Mouse (Mus musculus): ENCODE measurements at regions not wholly inside any gene's neighbourhood (a gene's known extent, or its start where the extent isn't known, plus 50 kb on each side); places are given as distances from the start of the nearest gene placed in this dataset.

- no peaks in the 10 kb centered on the region for H3K27me3 ChIP-seq
- H3K4me3 ChIP-seq: no peak overlapping the region
- H3K4me2 ChIP-seq (replicated peaks): no peak overlapping the region
- no peak for ATAC-seq (replicated peaks)
- no peaks in the 10 kb centered on the region for H3K9me3 ChIP-seq
- H3K27ac ChIP-seq (replicated peaks): no peak overlapping the region
- 93% methylated on average over 5 of the region's 5 CpGs for WGBS
- no peak overlapping the region for H3K9ac ChIP-seq (replicated peaks)
- H3K36me3 ChIP-seq: no peaks in the 10 kb centered on the region
- no peaks in the 10 kb centered on the region for H3K4me1 ChIP-seq
Observed at GRCm38 (mm10) chr3:144021969-144022368, 183.1 kb downstream of the Lmo4 start.

GRCm38 (mm10) chr3:144020189-144020940 is 184.7 kb downstream of the Lmo4 start:
- ATAC-seq (replicated peaks): no peak
- Histone ChIP-seq H3K4me2 (replicated peaks) (no peak overlapping the region), H3K4me1 (no peaks in the 10 kb centered on the region), H3K27ac (replicated peaks) (no peak overlapping the region), H3K9ac (replicated peaks) (no peak overlapping the region), H3K9me3 (no peaks in the 10 kb centered on the region), H3K36me3 (no peaks in the 10 kb centered on the region), H3K27me3 (no peaks in the 10 kb centered on the region), H3K4me3 (no peak overlapping the region)
- 75% methylated on average over 8 of the region's 8 CpGs for WGBS

- Histone ChIP-seq H3K36me3 (no peaks in the 10 kb centered on the region), H3K9me3 (no peaks in the 10 kb centered on the region), H3K4me3 (no peak overlapping the region), H3K4me1 (no peaks in the 10 kb centered on the region), H3K27ac (replicated peaks) (no peak overlapping the region), H3K9ac (replicated peaks) (no peak overlapping the region), H3K27me3 (no peaks in the 10 kb centered on the region), H3K4me2 (replicated peaks) (no peak overlapping the region)
- no peak for ATAC-seq (replicated peaks)
- 97% methylated on average over 2 of the region's 2 CpGs for WGBS
Observed at GRCm38 (mm10) chr3:144019293-144019692, 185.7 kb downstream of the Lmo4 start.

GRCm38 (mm10) chr3:144018559-144018958 is 186.5 kb downstream of the Lmo4 start:
- Histone ChIP-seq H3K27ac (replicated peaks) (no peak overlapping the region), H3K27me3 (no peaks in the 10 kb centered on the region), H3K4me2 (replicated peaks) (no peak overlapping the region), H3K36me3 (no peaks in the 10 kb centered on the region), H3K9me3 (no peaks in the 10 kb centered on the region), H3K9ac (replicated peaks) (no peak overlapping the region), H3K4me3 (no peak overlapping the region), H3K4me1 (0 out of 2 replicates have a peak, but pooled peaks cover under 1% of the 10 kb centered on the region)
- WGBS: 72% methylated on average over 4 of the region's 4 CpGs
- ATAC-seq (replicated peaks): no peak

- H3K9me3 ChIP-seq: no peaks in the 10 kb centered on the region
- WGBS: 95% methylated on average over 3 of the region's 3 CpGs
- no peak overlapping the region for H3K4me2 ChIP-seq (replicated peaks)
- H3K4me1 ChIP-seq: peaks cover 18% of the 10 kb centered on the region
- H3K36me3 ChIP-seq: no peaks in the 10 kb centered on the region
- no peak overlapping the region for H3K4me3 ChIP-seq
- H3K9ac ChIP-seq (replicated peaks): no peak overlapping the region
- H3K27me3 ChIP-seq: no peaks in the 10 kb centered on the region
- ATAC-seq (replicated peaks): no peak
- no peak overlapping the region for H3K27ac ChIP-seq (replicated peaks)
Observed at GRCm38 (mm10) chr3:144015236-144015635, 189.8 kb downstream of the Lmo4 start.

- 13% methylated on average over 8 of the region's 8 CpGs for WGBS
- Histone ChIP-seq H3K4me1 (peaks cover 18% of the 10 kb centered on the region), H3K9ac (replicated peaks) (no peak overlapping the region), H3K27ac (replicated peaks) (no peak overlapping the region), H3K36me3 (no peaks in the 10 kb centered on the region), H3K4me3 (no peak overlapping the region), H3K27me3 (no peaks in the 10 kb centered on the region), H3K4me2 (replicated peaks) (no peak overlapping the region), H3K9me3 (no peaks in the 10 kb centered on the region)
- no peak for ATAC-seq (replicated peaks)
Observed at GRCm38 (mm10) chr3:144013481-144014125, 191.4 kb downstream of the Lmo4 start.

- no peaks in the 10 kb centered on the region for H3K27me3 ChIP-seq
- H3K27ac ChIP-seq (replicated peaks): no peak overlapping the region
- no peaks in the 10 kb centered on the region for H3K36me3 ChIP-seq
- no peak overlapping the region for H3K4me3 ChIP-seq
- ATAC-seq (replicated peaks): no peak
- WGBS: 69% methylated on average over 6 of the region's 6 CpGs
- H3K9ac ChIP-seq (replicated peaks): no peak overlapping the region
- no peak overlapping the region for H3K4me2 ChIP-seq (replicated peaks)
- no peaks in the 10 kb centered on the region for H3K9me3 ChIP-seq
- peaks cover 18% of the 10 kb centered on the region for H3K4me1 ChIP-seq
Observed at GRCm38 (mm10) chr3:144012820-144013219, 192.2 kb downstream of the Lmo4 start.

GRCm38 (mm10) chr3:144012173-144012572 is 192.8 kb downstream of the Lmo4 start:
- Histone ChIP-seq H3K27me3 (no peaks in the 10 kb centered on the region), H3K4me2 (replicated peaks) (no peak overlapping the region), H3K27ac (replicated peaks) (no peak overlapping the region), H3K36me3 (no peaks in the 10 kb centered on the region), H3K9me3 (no peaks in the 10 kb centered on the region), H3K4me3 (no peak overlapping the region), H3K9ac (replicated peaks) (no peak overlapping the region), H3K4me1 (peaks cover 18% of the 10 kb centered on the region)
- 48% methylated on average over 3 of the region's 3 CpGs for WGBS
- no peak for ATAC-seq (replicated peaks)

GRCm38 (mm10) chr3:144011456-144012025 is 193.5 kb downstream of the Lmo4 start:
- H3K4me2 ChIP-seq (replicated peaks): no peak overlapping the region
- H3K36me3 ChIP-seq: no peaks in the 10 kb centered on the region
- H3K9ac ChIP-seq (replicated peaks): no peak overlapping the region
- no peak overlapping the region for H3K4me3 ChIP-seq
- H3K9me3 ChIP-seq: no peaks in the 10 kb centered on the region
- 46% methylated on average over 12 of the region's 12 CpGs for WGBS
- no peaks in the 10 kb centered on the region for H3K27me3 ChIP-seq
- ATAC-seq (replicated peaks): no peak
- no peak overlapping the region for H3K27ac ChIP-seq (replicated peaks)
- peaks cover 18% of the 10 kb centered on the region for H3K4me1 ChIP-seq

- Histone ChIP-seq H3K4me3 (no peak overlapping the region), H3K4me1 (peaks cover 18% of the 10 kb centered on the region), H3K36me3 (no peaks in the 10 kb centered on the region), H3K9me3 (no peaks in the 10 kb centered on the region), H3K9ac (replicated peaks) (no peak overlapping the region), H3K27ac (replicated peaks) (no peak overlapping the region), H3K4me2 (replicated peaks) (no peak overlapping the region), H3K27me3 (no peaks in the 10 kb centered on the region)
- WGBS: 21% methylated on average over 6 of the region's 6 CpGs
- peak; percentile 55; the same call in 1 of the 2 replicates for ATAC-seq (replicated peaks)
Observed at GRCm38 (mm10) chr3:144010558-144010957, 194.5 kb downstream of the Lmo4 start.

GRCm38 (mm10) chr3:144007111-144007619 is 197.9 kb downstream of the Lmo4 start:
- Histone ChIP-seq H3K36me3 (no peaks in the 10 kb centered on the region), H3K9me3 (no peaks in the 10 kb centered on the region), H3K4me3 (no peak overlapping the region), H3K9ac (replicated peaks) (no peak overlapping the region), H3K4me1 (peaks cover 12% of the 10 kb centered on the region), H3K27ac (replicated peaks) (no peak overlapping the region), H3K4me2 (replicated peaks) (no peak overlapping the region), H3K27me3 (no peaks in the 10 kb centered on the region)
- ATAC-seq (replicated peaks): no peak
- whole genome bisulfite sequencing: 48% methylated on average over 4 of the region's 4 CpGs

GRCm38 (mm10) chr3:143997909-143998308 is 207.1 kb downstream of the Lmo4 start:
- Histone ChIP-seq H3K36me3 (no peaks in the 10 kb centered on the region), H3K4me1 (no peaks in the 10 kb centered on the region), H3K27ac (replicated peaks) (no peak overlapping the region), H3K9me3 (no peaks in the 10 kb centered on the region), H3K9ac (replicated peaks) (no peak overlapping the region), H3K27me3 (no peaks in the 10 kb centered on the region), H3K4me3 (no peak overlapping the region), H3K4me2 (replicated peaks) (no peak overlapping the region)
- WGBS: 81% methylated on average over 8 of the region's 8 CpGs
- ATAC-seq (replicated peaks): no peak
